Mouse (Mus musculus) G1E (cell line): ENCODE measurements around the gene Fam107a. TPM values are rescaled to one million over a fixed set of nuclear protein-coding genes. Genes with fewer than 3 reads are reported as not detected.

Experiments
- ATAC-seq: 2 replicates; pipeline ENCODE4 v1.8.0; 2016; ENCODE audit warnings: mild to moderate bottlenecking; ENCODE audit not compliant: insufficient number of reproducible peaks, poor library complexity, low FRiP score, severe bottlenecking; ENCODE audit errors: extremely low read depth
- DNase-seq: peaks from one replicate; pipeline ENCODE4 v3.0.0; 2012; ENCODE audit warnings: low spot score
- H3K27me3 ChIP-seq: 2 replicates; pipeline ENCODE4 v1.6.1; 2012; ENCODE audit warnings: mild to moderate bottlenecking, low read length, inconsistent platforms; ENCODE audit not compliant: insufficient read depth
- H3K36me3 ChIP-seq: replicated peaks from 2 replicates; pipeline ENCODE3; 2012; ENCODE audit warnings: mild to moderate bottlenecking, inconsistent platforms
- H3K4me1 ChIP-seq: 2 replicates; pipeline ENCODE4 v1.6.1; 2012; ENCODE audit warnings: low read depth, low read length, inconsistent platforms, mixed read lengths; ENCODE audit not compliant: insufficient read depth
- H3K4me3 ChIP-seq: 2 replicates; pipeline ENCODE4 v1.5.1; 2012; ENCODE audit warnings: low read depth, mild to moderate bottlenecking, inconsistent platforms, low read length, moderate library complexity, mixed read lengths
- H3K9me3 ChIP-seq: replicated peaks from 2 replicates; pipeline ENCODE4 v1.6.1; 2012; ENCODE audit warnings: inconsistent platforms
- CTCF ChIP-seq: IDR thresholded peaks from 2 replicates; pipeline ENCODE4 v1.5.1; 2012; ENCODE audit warnings: low read depth, low read length, inconsistent platforms, mixed read lengths
- GATA1 ChIP-seq: IDR thresholded peaks from 2 replicates; pipeline ENCODE4 v1.6.1; 2012; ENCODE audit warnings: borderline replicate concordance, low read length, inconsistent platforms, mixed read lengths
- GATA2 ChIP-seq: IDR thresholded peaks from 2 replicates; pipeline ENCODE4 v1.6.1; 2012; ENCODE audit warnings: low read depth, low read length, inconsistent platforms, borderline replicate concordance
- POLR2AphosphoS5 ChIP-seq: IDR thresholded peaks from 2 replicates; pipeline ENCODE4 v1.6.1; 2012; ENCODE audit warnings: low read depth, low read length, inconsistent platforms; ENCODE audit not compliant: insufficient replicate concordance
- TAL1 ChIP-seq: conservative IDR thresholded peaks from 2 replicates; pipeline ENCODE4 v1.6.1; 2012; ENCODE audit warnings: low read depth, low read length, inconsistent platforms, mixed read lengths
- polyA plus RNA-seq: library from polyadenylated mRNA; stranded (reverse); fragments of >175 nt; gene quantifications from 2 replicates; pipeline ENCODE4 v1.2.3, GENCODE M21; 2012
- total RNA-seq, 2 experiments: library from RNA; stranded (forward) in 1 of 2; stranded (reverse) in 1 of 2; fragments of 200-1000 nt in 1 of 2; fragments of >200 nt in 1 of 2; fragmentation: Nextera tagmentation in 1 of 2; gene quantifications; 2 replicates each; pipeline ENCODE4 v1.2.3; 2014 to 2017

The Fam107a gene
- total RNA-seq (2014; fragmentation: Nextera tagmentation) (not detected in 2 replicates), total RNA-seq (2017) (0.05 and 0.06 TPM in 2 replicates), polyA plus RNA-seq (not detected in 2 replicates)

- H3K9me3 ChIP-seq, result no peaks in the 10 kb centered on the region
- DNase-seq (no peak), ATAC-seq (no peak)
- H3K4me1 ChIP-seq, result no peaks in the 10 kb centered on the region
- H3K27me3 ChIP-seq, result peaks cover 9% of the 10 kb centered on the region; the same call in 1 of the 2 replicates
- no peak within 1 kb of the TSS for H3K4me3 ChIP-seq
- TF ChIP-seq CTCF (no peak), POLR2AphosphoS5 (no peak), TAL1 (no peak), GATA1 (no peak), GATA2 (no peak)
- no peaks in the 10 kb centered on the region for H3K36me3 ChIP-seq
Observed at GRCm38 (mm10) chr14:8317194-8318097, at the start of gene Fam107a. Gene Fam107a, minus strand, starts transcription at chr14:8318023.

- no peak for TF ChIP-seq POLR2AphosphoS5
- no peak for TF ChIP-seq CTCF
- no peaks in the 10 kb centered on the region for H3K36me3 ChIP-seq
- no peaks in the 10 kb centered on the region for H3K9me3 ChIP-seq
- ATAC-seq, result no peak
- DNase-seq, result no peak
- no peaks in the 10 kb centered on the region for H3K4me1 ChIP-seq
- H3K4me3 ChIP-seq, result no peak overlapping the region
- no peaks in the 10 kb centered on the region for H3K27me3 ChIP-seq
Observed at GRCm38 (mm10) chr14:8367121-8367520, 49.3 kb upstream of the Fam107a start.

GRCm38 (mm10) chr14:8365833-8366232 is 48.0 kb upstream of the Fam107a start:
- ATAC-seq, result no peak
- TF ChIP-seq POLR2AphosphoS5, result no peak
- no peak for TF ChIP-seq CTCF
- TF ChIP-seq GATA1, result no peak
- TF ChIP-seq GATA2, result no peak
- TF ChIP-seq TAL1, result no peak
- H3K9me3 ChIP-seq, result no peaks in the 10 kb centered on the region
- H3K27me3 ChIP-seq, result no peaks in the 10 kb centered on the region
- H3K36me3 ChIP-seq, result no peaks in the 10 kb centered on the region
- H3K4me3 ChIP-seq, result no peak overlapping the region
- no peak for DNase-seq
- H3K4me1 ChIP-seq, result no peaks in the 10 kb centered on the region

GRCm38 (mm10) chr14:8356836-8357235 is 39.0 kb upstream of the Fam107a start:
- no peak for DNase-seq
- Histone ChIP-seq H3K36me3 (no peaks in the 10 kb centered on the region), H3K4me3 (no peak overlapping the region), H3K9me3 (no peaks in the 10 kb centered on the region), H3K4me1 (peaks cover 5% of the 10 kb centered on the region; the same call in 1 of the 2 replicates), H3K27me3 (no peaks in the 10 kb centered on the region)
- TF ChIP-seq CTCF, result no peak
- TF ChIP-seq GATA2, result no peak
- no peak for TF ChIP-seq GATA1
- TF ChIP-seq TAL1, result no peak
- TF ChIP-seq POLR2AphosphoS5, result no peak
- no peak; the same call in 1 of the 2 replicates for ATAC-seq

GRCm38 (mm10) chr14:8355999-8356501 is 38.2 kb upstream of the Fam107a start:
- no peaks in the 10 kb centered on the region for H3K36me3 ChIP-seq
- peak; percentile 46 for DNase-seq
- no peaks in the 10 kb centered on the region for H3K27me3 ChIP-seq
- no peaks in the 10 kb centered on the region for H3K9me3 ChIP-seq
- no peak for TF ChIP-seq GATA2
- TF ChIP-seq POLR2AphosphoS5, result no peak
- no peak for TF ChIP-seq GATA1
- peak; percentile 89 for TF ChIP-seq CTCF
- TF ChIP-seq TAL1, result no peak
- no peak for ATAC-seq
- peaks cover 5% of the 10 kb centered on the region; the same call in 1 of the 2 replicates for H3K4me1 ChIP-seq
- H3K4me3 ChIP-seq, result no peak overlapping the region

GRCm38 (mm10) chr14:8348927-8349326 is 31.1 kb upstream of the Fam107a start:
- H3K27me3 ChIP-seq, result no peaks in the 10 kb centered on the region
- no peaks in the 10 kb centered on the region for H3K36me3 ChIP-seq
- no peak for TF ChIP-seq POLR2AphosphoS5
- no peak for TF ChIP-seq CTCF
- TF ChIP-seq TAL1, result no peak
- TF ChIP-seq GATA2, result no peak
- TF ChIP-seq GATA1, result no peak
- H3K4me1 ChIP-seq, result no peaks in the 10 kb centered on the region
- DNase-seq, result no peak
- H3K9me3 ChIP-seq, result no peaks in the 10 kb centered on the region
- H3K4me3 ChIP-seq, result no peak overlapping the region
- ATAC-seq, result no peak
